Mouse (Mus musculus) heart, adult 2 months (tissue): ENCODE measurements around the gene Glipr2.
A peak's percentile ranks its signal among the peaks of the same experiment; 100 is the strongest.

ENCODE experiments used
- CTCF ChIP-seq: fragments of 200-600 bp; IDR thresholded peaks from 2 replicates; pipeline ENCODE4 v1.8.1; 2022; ENCODE audit warnings: antibody characterized with exemption, mild to moderate bottlenecking, moderate library complexity
- EP300 ChIP-seq: fragments of 200-500 bp; IDR thresholded peaks from 2 replicates; pipeline ENCODE4 v1.6.1; 2011; ENCODE audit warnings: low read depth, low read length, control low read depth; ENCODE audit not compliant: insufficient read depth
- POLR2A ChIP-seq: fragments of 200-500 bp; IDR thresholded peaks from 2 replicates; pipeline ENCODE4 v1.6.1; 2011; ENCODE audit warnings: mild to moderate bottlenecking, low read depth, low read length, control low read depth; ENCODE audit not compliant: insufficient read depth

DNA sequence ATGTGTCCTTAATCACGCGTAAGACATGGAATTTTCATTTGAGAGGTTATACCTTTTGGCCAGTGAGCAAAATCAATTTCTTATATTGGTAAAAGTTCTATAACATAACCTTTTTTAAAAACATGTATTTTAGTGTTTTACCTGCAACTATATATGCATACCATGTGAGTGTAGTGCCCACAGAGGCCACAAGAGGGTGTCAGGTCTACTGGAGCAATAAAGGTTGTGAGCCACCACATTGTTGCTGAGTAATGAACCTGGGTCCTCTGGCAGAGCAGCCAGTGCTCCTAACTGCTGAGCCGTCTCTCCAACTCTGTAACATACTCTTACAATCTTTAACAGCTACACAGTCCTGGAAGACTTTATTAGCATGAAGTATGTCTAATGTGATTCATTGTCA lies 29.4 kb upstream of the Glipr2 start:
- no peak for TF ChIP-seq POLR2A
- peak; percentile 49 for TF ChIP-seq CTCF
- TF ChIP-seq EP300 = no peak
